Mouse (Mus musculus): ENCODE measurements around the gene Pole. TPM values are rescaled to one million over a fixed set of nuclear protein-coding genes. Genes with fewer than 3 reads are reported as not detected.

The Pole gene
- polyA plus RNA-seq (2012; fragmentation: generic; extraction: Trizol) = 10 to 100 TPM; 13.3 to 14.3 TPM

GRCm38 (mm10) chr5:110285770-110286445 lies at the start of gene Pole, which contains the start of gene Pxmp2:
TSS of gene Pole (plus strand) at chr5:110286306.
TSS of gene Pxmp2 (minus strand) at chr5:110286186.

GRCm38 (mm10) chr5:110269141-110270101 lies 16.7 kb upstream of the Pole start, which contains the start of gene Pgam5:
TSS of gene Pgam5 (minus strand) at chr5:110269913.

GRCm38 (mm10) chr5:110342648-110343284 lies 56.7 kb downstream of the Pole start, which contains the start of gene P2rx2:
TSS of gene P2rx2 (minus strand) at chr5:110343212.

GRCm38 (mm10) chr5:110344524-110344923 lies 58.4 kb downstream of the Pole start, which contains the start of gene Lrcol1:
TSS of gene Lrcol1 (plus strand) at chr5:110344730.

Other genes starting within 250 kb of the Pole start
- gene Gm17655, start 213.8 kb upstream of the Pole start, polyA plus RNA-seq (2012; fragmentation: generic; extraction: Trizol) = under 1 TPM; 0.01 to 0.07 TPM
- under 1 TPM; 0.01 to 0.06 TPM for gene Gm35315, start 191.9 kb upstream of the Pole start, polyA plus RNA-seq (2012; fragmentation: generic; extraction: Trizol)
- 1 to 10 TPM in 1 of 2 experiments, under 1 TPM in 1; 0.29 to 1.4 TPM for gene Plcxd1, start 186.3 kb upstream of the Pole start, polyA plus RNA-seq (2012; fragmentation: generic; extraction: Trizol)
- 10 to 100 TPM; 32.7 to 58.5 TPM for gene Gtpbp6, start 178.1 kb upstream of the Pole start, polyA plus RNA-seq (2012; fragmentation: generic; extraction: Trizol)
- gene Zfp605, start 176.2 kb upstream of the Pole start, polyA plus RNA-seq (2012; fragmentation: generic; extraction: Trizol) = under 1 TPM; 0.06 to 0.19 TPM
- gene Chfr, start 150.5 kb upstream of the Pole start, polyA plus RNA-seq (2012; fragmentation: generic; extraction: Trizol) = 10 to 100 TPM in 1 of 2 experiments, under 1 TPM in 1; 0.97 to 10.9 TPM
- 10 to 100 TPM in 1 of 2 experiments, under 1 TPM in 1; 0.95 to 10.3 TPM for gene Golga3, start 109.6 kb upstream of the Pole start, polyA plus RNA-seq (2012; fragmentation: generic; extraction: Trizol)
- gene Ankle2, start 55.3 kb upstream of the Pole start, polyA plus RNA-seq (2012; fragmentation: generic; extraction: Trizol) = 1 to 10 TPM; 2.6 to 9.6 TPM
- 10 to 100 TPM; 11.9 to 19.2 TPM for gene Pgam5, start 16.4 kb upstream of the Pole start, polyA plus RNA-seq (2012; fragmentation: generic; extraction: Trizol)
- gene Pxmp2, start 120 bp upstream of the Pole start, polyA plus RNA-seq (2012; fragmentation: generic; extraction: Trizol) = 1 to 10 TPM; 2.4 TPM
- gene P2rx2, start 56.9 kb downstream of the Pole start, polyA plus RNA-seq (2012; fragmentation: generic; extraction: Trizol) = under 1 TPM; 0.01 to 0.06 TPM
- gene Lrcol1, start 58.4 kb downstream of the Pole start, polyA plus RNA-seq (2012; fragmentation: generic; extraction: Trizol) = not detected
- 10 to 100 TPM in 1 of 2 experiments, 1 to 10 TPM in 1; 7.0 to 19.5 TPM for gene Fbrsl1, start 162.2 kb downstream of the Pole start, polyA plus RNA-seq (2012; fragmentation: generic; extraction: Trizol)

All from C3H10T1/2 (cell line).